Mouse (Mus musculus): ENCODE results near the gene Gm4214.
"Not testable (repeated sequence)": the region's sequence is repeated elsewhere in the genome, so short reads cannot be mapped to it uniquely, and the experiment has no call there.

The Gm4214 gene

DNA sequence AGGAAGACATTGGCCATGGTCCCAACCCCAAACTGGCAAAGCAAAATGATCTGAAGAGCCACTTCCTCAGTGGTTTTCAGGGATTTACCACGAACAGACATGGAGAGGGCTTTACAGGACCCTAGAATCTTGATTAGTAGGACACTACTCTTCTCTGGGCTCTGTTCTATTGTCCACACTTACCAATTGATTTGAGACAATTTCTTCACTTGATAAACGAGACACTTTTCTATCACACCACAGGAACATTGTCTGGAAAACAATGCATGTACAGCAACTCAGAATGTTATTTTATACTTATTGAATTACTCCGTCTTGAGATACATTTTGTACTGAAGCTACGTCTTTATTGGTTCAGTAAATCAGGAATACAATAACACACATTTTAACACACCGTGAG is at the start of gene Gm4214:
Gene Gm4214 (minus strand): TSS at position 101 of the 400 bp plus-strand sequence.
- DNase-seq (ENCODE audit: low read depth, low spot score) = not testable (repeated sequence)

GRCm38 (mm10) chr7:23019823-23020222 is 35.4 kb upstream of the Gm4214 start, which contains the start of gene Gm4216:
Gm4216 (minus strand) TSS chr7:23019923.
- DNase-seq (ENCODE audit: low read depth, low spot score) = not testable (repeated sequence)
